Mouse (Mus musculus) heart, embryonic 13.5 days (tissue): ENCODE measurements around the gene Nrxn1. TPM values are rescaled to one million over a fixed set of nuclear protein-coding genes. Genes with fewer than 3 reads are reported as not detected.

Source experiments
- ATAC-seq: fragments of 200-750 bp; cut with Nextera tagmentation; 2 replicates; pipeline ENCODE4 v1.8.0; 2017; ENCODE audit warnings: moderate TSS enrichment; ENCODE audit not compliant: insufficient number of reproducible peaks, low FRiP score, low TSS enrichment; ENCODE audit errors: extremely low read depth
- H3K27ac ChIP-seq: fragments of 300-500 bp; sonication (generic); replicated peaks from 2 replicates; pipeline ENCODE4 v1.5.1; 2015; ENCODE audit warnings: moderate library complexity, mild to moderate bottlenecking, inconsistent platforms
- H3K27me3 ChIP-seq: fragments of 300-500 bp; sonication (generic); replicated peaks from 2 replicates; pipeline ENCODE4 v1.6.1; 2015; ENCODE audit warnings: mild to moderate bottlenecking, inconsistent platforms
- H3K36me3 ChIP-seq: fragments of 300-500 bp; sonication (generic); 2 replicates; pipeline ENCODE4 v1.6.1; 2015; ENCODE audit warnings: mild to moderate bottlenecking, inconsistent platforms
- H3K4me1 ChIP-seq: fragments of 300-500 bp; sonication (generic); 2 replicates; pipeline ENCODE4 v1.6.1; 2015; ENCODE audit warnings: inconsistent platforms
- H3K4me2 ChIP-seq: fragments of 300-500 bp; sonication (generic); 2 replicates; pipeline ENCODE4 v1.6.1; 2015; ENCODE audit warnings: inconsistent platforms, mild to moderate bottlenecking, moderate library complexity
- H3K4me3 ChIP-seq: fragments of 300-500 bp; sonication (generic); 2 replicates; pipeline ENCODE4 v1.5.1; 2015; ENCODE audit warnings: moderate library complexity, mild to moderate bottlenecking, inconsistent platforms
- H3K9ac ChIP-seq: fragments of 300-500 bp; sonication (generic); 2 replicates; pipeline ENCODE4 v1.6.1; 2015; ENCODE audit warnings: inconsistent platforms, mild to moderate bottlenecking, moderate library complexity
- H3K9me3 ChIP-seq: fragments of 300-500 bp; sonication (generic); 2 replicates; pipeline ENCODE4 v1.6.1; 2016; ENCODE audit warnings: inconsistent platforms
- WGBS: fragments of 180-500 bp; shearing (Covaris S2); methylation state at CpG from one replicate; pipeline ENCODE4 v1.1.7; 2015; ENCODE audit warnings: mixed read lengths; 5-methylcytosine and 5-hydroxymethylcytosine counted together
- polyA plus RNA-seq: library from polyadenylated mRNA; unstranded; fragments of >200 nt; fragmentation: Nextera tagmentation; extraction: Ambion mirVana; gene quantifications from 2 replicates; pipeline ENCODE4 v1.2.1, GENCODE M21; 2015

Nrxn1 gene
- polyA plus RNA-seq, 1 experiment from 2014 or later: 1.8 TPM

DNA sequence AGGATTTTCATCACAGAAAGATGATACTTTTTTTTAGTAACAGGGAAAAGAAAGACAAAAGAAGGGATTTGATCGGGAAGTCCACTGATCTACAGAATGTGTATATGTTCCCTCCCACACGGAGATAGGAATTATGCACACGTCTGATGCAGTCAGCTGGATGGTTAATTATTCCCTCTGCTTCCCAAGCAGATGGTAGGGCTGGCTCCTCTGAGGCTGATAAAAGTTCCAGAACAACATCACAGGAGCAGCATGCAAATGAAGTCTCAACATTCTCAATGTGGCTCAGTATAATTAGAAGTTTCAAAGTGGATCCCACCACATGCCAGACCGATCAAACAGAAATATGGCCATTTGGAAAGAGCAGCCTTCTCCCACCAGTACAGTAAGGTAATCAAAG is 388.1 kb downstream of the Nrxn1 start:
- H3K4me3 ChIP-seq: no peak overlapping the region
- WGBS: 75% methylated on average over 4 of the region's 4 CpGs
- no peak overlapping the region for H3K9ac ChIP-seq
- ATAC-seq: no peak
- no peaks in the 10 kb centered on the region for H3K36me3 ChIP-seq
- no peaks in the 10 kb centered on the region for H3K4me1 ChIP-seq
- H3K9me3 ChIP-seq: no peaks in the 10 kb centered on the region
- no peak overlapping the region for H3K27ac ChIP-seq
- no peaks in the 10 kb centered on the region for H3K27me3 ChIP-seq
- no peak overlapping the region for H3K4me2 ChIP-seq

DNA sequence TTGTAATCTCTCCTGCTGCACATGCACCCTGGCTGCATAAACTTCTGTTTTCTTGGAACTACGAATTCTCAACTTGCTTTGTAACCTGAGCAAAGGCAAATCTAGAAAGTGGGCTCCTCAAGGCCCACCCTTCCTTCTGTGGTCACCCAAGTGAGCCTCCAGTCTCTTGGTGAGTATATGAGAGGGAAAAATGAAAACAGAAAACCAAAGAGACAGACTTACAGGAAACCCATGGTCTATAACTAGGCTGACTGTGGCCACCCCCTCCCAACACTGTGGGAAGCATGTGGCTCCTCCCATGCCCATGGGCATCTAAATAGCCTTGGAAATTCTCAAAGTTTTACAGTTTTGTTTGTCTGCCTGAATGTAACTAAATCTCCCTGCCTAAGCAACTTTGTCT is 390.2 kb downstream of the Nrxn1 start:
- Histone ChIP-seq H3K4me2 (no peak overlapping the region), H3K4me1 (no peaks in the 10 kb centered on the region), H3K27ac (no peak overlapping the region), H3K27me3 (no peaks in the 10 kb centered on the region), H3K9me3 (no peaks in the 10 kb centered on the region), H3K9ac (no peak overlapping the region), H3K36me3 (no peaks in the 10 kb centered on the region), H3K4me3 (no peak overlapping the region)
- ATAC-seq: no peak
- WGBS: 66% methylated on average over 1 of the region's 1 CpGs

DNA sequence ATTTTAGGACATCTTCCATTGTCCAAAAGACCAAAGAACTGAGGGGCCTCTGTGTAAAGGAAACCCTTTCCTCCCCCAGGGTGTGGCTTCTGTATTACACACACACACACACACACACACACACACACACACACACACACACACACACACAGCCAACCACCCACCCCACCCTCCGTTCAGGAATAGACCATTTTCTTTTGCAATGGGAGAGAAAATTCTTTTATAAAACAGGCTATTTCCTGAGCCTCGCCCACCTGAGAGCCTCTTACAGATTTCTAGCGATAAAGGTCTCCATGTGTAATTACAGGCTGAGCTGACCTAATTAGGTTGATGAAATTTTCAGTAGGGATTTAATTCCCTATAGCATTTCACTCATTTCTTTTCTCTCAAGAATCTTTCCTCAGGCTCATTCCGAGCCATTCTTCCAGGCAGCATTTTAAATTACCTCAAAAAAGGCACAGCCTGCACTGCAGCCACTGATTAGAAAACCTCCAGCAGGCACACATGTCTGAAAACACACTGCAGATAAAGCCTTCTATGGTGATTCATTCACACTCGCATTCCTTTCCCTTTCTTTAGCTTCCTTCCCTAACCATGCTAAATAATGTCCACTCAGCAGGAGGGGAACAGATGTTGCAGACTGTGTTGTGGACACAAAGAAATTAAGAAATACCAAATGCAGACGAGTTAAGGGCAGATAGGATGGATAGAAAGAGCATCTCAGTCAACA is 396.6 kb downstream of the Nrxn1 start:
- 31% methylated on average over 6 of the region's 6 CpGs for WGBS
- ATAC-seq: no peak
- no peak overlapping the region for H3K4me2 ChIP-seq
- H3K9ac ChIP-seq: no peak overlapping the region
- H3K9me3 ChIP-seq: no peaks in the 10 kb centered on the region
- no peaks in the 10 kb centered on the region for H3K27me3 ChIP-seq
- no peak overlapping the region for H3K4me3 ChIP-seq
- no peaks in the 10 kb centered on the region for H3K36me3 ChIP-seq
- H3K4me1 ChIP-seq: peaks cover 7% of the 10 kb centered on the region
- H3K27ac ChIP-seq: 0 out of 2 replicates have a peak overlapping the region, but pooled peaks have one; percentile 42

DNA sequence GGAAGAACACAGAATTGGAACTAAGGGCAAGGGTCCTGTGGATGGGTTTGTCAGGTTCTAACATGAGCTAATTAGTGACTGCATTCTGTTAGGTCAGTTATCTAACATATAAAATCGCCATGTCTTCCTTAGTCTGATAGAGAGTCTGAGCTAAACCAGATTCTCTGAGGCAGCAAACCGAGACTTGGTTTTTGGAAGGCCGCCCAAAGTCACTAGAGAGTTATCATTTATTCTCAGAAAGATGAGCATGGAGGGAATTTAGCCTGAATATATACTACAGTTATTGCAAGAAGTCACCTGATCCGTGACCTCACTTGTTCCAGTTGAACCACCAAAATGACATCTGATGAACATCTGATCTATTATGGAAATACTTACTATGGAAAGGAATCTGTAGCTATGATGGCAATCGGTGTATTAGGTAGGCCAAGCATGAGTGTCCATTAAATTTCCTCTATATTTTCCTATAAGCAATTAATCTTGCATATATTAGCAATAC is 397.7 kb downstream of the Nrxn1 start:
- ATAC-seq: no peak
- no peak overlapping the region for H3K4me3 ChIP-seq
- H3K9ac ChIP-seq: no peak overlapping the region
- WGBS: 66% methylated on average over 5 of the region's 5 CpGs
- H3K4me1 ChIP-seq: peaks cover 7% of the 10 kb centered on the region
- no peaks in the 10 kb centered on the region for H3K36me3 ChIP-seq
- no peaks in the 10 kb centered on the region for H3K9me3 ChIP-seq
- no peak overlapping the region for H3K27ac ChIP-seq
- H3K4me2 ChIP-seq: no peak overlapping the region
- no peaks in the 10 kb centered on the region for H3K27me3 ChIP-seq

DNA sequence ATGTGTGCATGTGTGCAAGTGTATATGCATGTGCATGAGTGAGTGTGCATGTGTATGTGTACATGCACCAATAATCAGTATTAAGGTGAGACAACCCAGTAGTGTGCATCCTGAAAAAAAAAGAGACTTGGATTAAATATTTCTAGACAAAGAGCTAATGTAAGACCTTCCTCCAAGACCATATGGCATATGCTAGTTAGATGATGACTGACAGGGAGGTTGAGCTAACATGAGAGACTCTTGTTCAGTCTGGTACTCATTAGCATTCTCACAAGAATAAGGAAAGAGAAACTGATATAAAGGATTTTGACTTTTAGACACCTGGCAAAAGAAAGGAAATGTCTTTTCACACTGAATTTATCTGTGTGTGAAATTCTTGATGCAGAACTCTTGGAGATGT is 408.7 kb downstream of the Nrxn1 start:
- no peak for ATAC-seq
- Histone ChIP-seq H3K27me3 (no peaks in the 10 kb centered on the region), H3K36me3 (no peaks in the 10 kb centered on the region), H3K9ac (no peak overlapping the region), H3K9me3 (no peaks in the 10 kb centered on the region), H3K4me1 (no peaks in the 10 kb centered on the region), H3K27ac (no peak overlapping the region), H3K4me3 (no peak overlapping the region), H3K4me2 (no peak overlapping the region)

DNA sequence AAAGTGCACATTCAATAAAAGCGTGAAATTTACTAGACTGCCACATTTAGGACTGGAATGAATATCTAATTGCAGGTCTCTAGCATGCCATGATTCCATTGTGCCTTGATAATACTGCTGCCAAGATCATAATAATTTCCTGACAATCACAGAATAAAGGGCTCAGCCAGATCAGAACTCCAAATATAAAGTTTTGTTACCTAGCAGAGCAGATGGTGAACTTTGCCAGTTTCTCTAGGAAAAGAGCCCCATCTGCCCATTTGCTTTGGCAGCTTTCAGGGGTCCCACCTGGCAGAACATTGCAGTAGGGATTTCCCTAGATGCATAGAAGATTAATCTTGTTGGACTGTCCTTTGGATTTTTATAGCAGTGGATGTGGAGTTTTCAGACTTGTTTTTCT is 411.9 kb downstream of the Nrxn1 start:
- Histone ChIP-seq H3K9me3 (no peaks in the 10 kb centered on the region), H3K4me2 (no peak overlapping the region), H3K27me3 (no peaks in the 10 kb centered on the region), H3K4me3 (no peak overlapping the region), H3K36me3 (no peaks in the 10 kb centered on the region), H3K9ac (no peak overlapping the region), H3K27ac (no peak overlapping the region), H3K4me1 (no peaks in the 10 kb centered on the region)
- ATAC-seq: no peak
- 70% methylated on average over 1 of the region's 1 CpGs for WGBS

DNA sequence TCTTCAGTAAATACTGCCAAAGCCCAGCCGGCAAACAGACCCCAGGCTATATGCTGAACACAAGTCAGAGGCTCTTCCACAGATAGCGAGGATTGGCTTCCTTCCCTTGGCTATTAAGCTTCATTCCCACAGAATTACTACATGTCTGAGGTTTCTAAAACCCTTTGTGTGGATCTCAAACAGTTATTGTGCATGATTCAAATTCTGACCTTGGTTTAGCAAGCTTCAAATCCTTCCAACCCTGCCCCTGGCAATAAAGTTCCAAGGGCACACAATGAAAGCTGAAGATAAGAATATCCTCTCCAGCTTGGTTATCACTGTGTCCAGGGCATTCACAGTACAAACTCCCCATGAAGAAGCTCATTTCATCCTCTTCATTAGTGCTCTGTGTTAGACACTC is 416.2 kb downstream of the Nrxn1 start:
- no peaks in the 10 kb centered on the region for H3K27me3 ChIP-seq
- no peak for ATAC-seq
- WGBS: 56% methylated on average over 2 of the region's 2 CpGs

DNA sequence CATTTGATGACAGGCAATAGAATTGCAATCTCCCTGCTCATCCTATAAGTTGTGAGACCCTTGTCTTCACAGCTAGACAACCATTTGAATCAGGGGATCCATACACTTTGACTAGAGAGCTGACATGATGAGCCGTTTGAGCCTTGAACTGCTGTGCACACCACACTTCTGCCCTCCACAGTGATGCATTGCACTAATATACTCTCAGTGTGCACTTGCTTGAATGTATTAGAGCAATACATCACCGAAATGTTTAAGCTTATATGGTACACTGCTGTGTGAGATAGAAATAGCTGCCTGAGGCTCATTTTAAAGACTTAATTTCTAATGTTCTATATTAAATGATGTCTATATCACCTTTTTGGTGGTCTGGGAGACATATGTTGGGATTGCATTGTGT is 430.6 kb downstream of the Nrxn1 start:
- no peaks in the 10 kb centered on the region for H3K27me3 ChIP-seq
- H3K36me3 ChIP-seq: no peaks in the 10 kb centered on the region
- H3K4me3 ChIP-seq: no peak overlapping the region
- no peaks in the 10 kb centered on the region for H3K9me3 ChIP-seq
- WGBS: 71% methylated on average over 2 of the region's 2 CpGs
- no peak overlapping the region for H3K4me2 ChIP-seq
- no peak for ATAC-seq
- H3K9ac ChIP-seq: no peak overlapping the region
- no peaks in the 10 kb centered on the region for H3K4me1 ChIP-seq
- no peak overlapping the region for H3K27ac ChIP-seq

More for the DNA sequence above, 416.2 kb downstream of the Nrxn1 start:
- Histone ChIP-seq H3K27ac (no peak overlapping the region), H3K36me3 (no peaks in the 10 kb centered on the region), H3K4me2 (no peak overlapping the region), H3K9ac (no peak overlapping the region), H3K9me3 (no peaks in the 10 kb centered on the region), H3K4me3 (no peak overlapping the region), H3K4me1 (no peaks in the 10 kb centered on the region)

DNA sequence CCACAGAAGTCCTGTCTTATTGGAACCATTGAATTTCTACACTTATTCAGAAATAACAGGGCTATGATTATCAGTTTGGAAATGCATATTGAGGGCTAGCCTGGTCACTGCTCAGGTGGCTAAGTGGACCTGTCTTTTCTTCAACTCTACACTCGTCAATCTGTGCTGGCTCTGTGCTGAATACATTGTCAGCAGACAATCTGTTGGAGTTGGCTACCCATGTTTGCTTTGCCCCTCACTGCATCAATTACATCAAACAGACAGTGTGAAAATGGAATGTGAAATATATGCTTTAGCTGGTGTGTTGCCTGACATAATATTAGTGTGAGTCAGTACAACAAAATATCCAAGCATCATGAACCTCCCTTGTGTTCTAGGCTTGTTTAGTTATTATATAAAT is 438.4 kb downstream of the Nrxn1 start:
- 49% methylated on average over 1 of the region's 1 CpGs for WGBS
- H3K9ac ChIP-seq: no peak overlapping the region
- no peaks in the 10 kb centered on the region for H3K9me3 ChIP-seq
- no peaks in the 10 kb centered on the region for H3K4me1 ChIP-seq
- H3K27me3 ChIP-seq: no peaks in the 10 kb centered on the region
- H3K27ac ChIP-seq: no peak overlapping the region; the same call in 1 of the 2 replicates
- H3K4me2 ChIP-seq: no peak overlapping the region
- H3K36me3 ChIP-seq: no peaks in the 10 kb centered on the region
- no peak overlapping the region for H3K4me3 ChIP-seq
- no peak for ATAC-seq

DNA sequence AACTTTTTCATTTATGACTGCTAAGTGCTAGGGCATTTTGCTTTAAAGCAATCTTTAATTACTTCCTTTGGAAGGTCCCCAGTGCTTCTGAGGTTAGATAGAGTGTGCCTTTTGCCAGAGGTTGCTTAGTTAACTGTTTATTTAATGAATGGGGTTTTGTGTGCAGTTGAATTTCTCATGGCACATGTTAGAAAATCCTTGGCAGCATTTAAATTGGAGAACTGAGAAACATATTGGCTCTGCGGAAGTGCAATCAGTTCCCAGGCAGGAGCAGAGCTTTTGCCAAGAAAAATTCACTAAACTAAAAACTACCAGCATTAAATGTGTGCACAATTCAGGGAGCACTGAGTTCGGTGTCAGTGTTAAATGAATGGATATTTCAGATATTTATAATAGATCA is 439.5 kb downstream of the Nrxn1 start:
- Histone ChIP-seq H3K4me2 (no peak overlapping the region), H3K36me3 (no peaks in the 10 kb centered on the region), H3K27ac (no peak overlapping the region), H3K27me3 (no peaks in the 10 kb centered on the region), H3K4me1 (no peaks in the 10 kb centered on the region), H3K4me3 (no peak overlapping the region), H3K9me3 (no peaks in the 10 kb centered on the region), H3K9ac (no peak overlapping the region)
- 62% methylated on average over 2 of the region's 2 CpGs for WGBS
- no peak for ATAC-seq

DNA sequence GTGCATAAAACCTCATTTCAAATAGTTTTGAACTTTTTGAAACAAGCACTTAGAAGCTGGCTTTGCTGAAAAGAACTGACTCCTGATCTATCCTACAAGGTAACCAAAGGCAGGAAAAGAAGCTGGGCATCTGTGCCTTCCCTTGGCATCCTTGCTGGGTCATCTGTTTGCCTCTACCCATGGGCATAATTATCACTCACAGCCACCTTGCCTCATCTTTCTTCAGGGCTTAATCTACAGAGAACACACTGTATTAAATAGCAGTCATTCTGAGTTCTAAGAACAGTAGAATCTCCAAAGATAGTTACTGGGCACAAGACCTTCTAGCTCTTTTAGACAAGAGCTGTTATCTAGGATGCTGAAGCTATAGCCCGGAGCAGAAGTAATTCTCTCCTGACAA is 442.6 kb downstream of the Nrxn1 start:
- Histone ChIP-seq H3K4me3 (no peak overlapping the region), H3K9me3 (no peaks in the 10 kb centered on the region), H3K4me1 (no peaks in the 10 kb centered on the region), H3K27ac (no peak overlapping the region), H3K4me2 (no peak overlapping the region), H3K9ac (no peak overlapping the region), H3K27me3 (no peaks in the 10 kb centered on the region), H3K36me3 (no peaks in the 10 kb centered on the region)
- WGBS: 15% methylated on average over 1 of the region's 1 CpGs
- no peak for ATAC-seq

DNA sequence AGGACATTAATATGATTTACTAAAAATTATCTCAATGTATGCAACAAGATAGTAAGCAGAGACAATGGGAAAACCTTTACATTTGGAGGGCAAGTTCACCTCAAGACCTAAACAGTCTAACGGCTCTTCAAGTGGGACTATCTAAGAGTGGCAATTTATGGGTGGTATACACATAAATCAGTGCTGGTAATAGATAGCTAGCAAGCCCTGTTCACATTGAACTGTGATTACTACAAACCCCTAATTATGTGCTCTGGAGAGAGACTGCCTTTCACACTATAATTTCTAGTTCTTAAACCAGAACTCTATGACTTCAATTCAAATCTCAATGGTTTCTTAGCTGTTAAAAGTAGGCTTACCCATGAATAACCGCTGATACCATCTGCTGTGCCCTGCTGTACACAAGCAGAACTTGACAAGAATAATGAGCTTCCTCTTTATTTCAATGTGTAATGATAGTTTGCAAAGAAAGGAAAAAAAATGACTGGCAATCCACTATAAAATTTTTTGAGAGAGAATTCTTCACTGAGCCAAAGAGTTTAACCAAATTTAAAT is 453.8 kb downstream of the Nrxn1 start:
- H3K36me3 ChIP-seq: no peaks in the 10 kb centered on the region
- H3K9me3 ChIP-seq: no peaks in the 10 kb centered on the region
- no peak overlapping the region for H3K27ac ChIP-seq
- H3K4me2 ChIP-seq: no peak overlapping the region
- 70% methylated on average over 2 of the region's 2 CpGs for WGBS
- H3K27me3 ChIP-seq: no peaks in the 10 kb centered on the region
- no peak overlapping the region for H3K4me3 ChIP-seq
- ATAC-seq: no peak
- no peaks in the 10 kb centered on the region for H3K4me1 ChIP-seq
- no peak overlapping the region for H3K9ac ChIP-seq
